Mouse (Mus musculus) CD4-positive helper T cell, adult 2 months (primary cell): ENCODE results near the gene Tk2.

ENCODE experiments used
- DNase-seq: peaks from one replicate; pipeline ENCODE4 v3.0.0-alpha.2; 2012; ENCODE audit warnings: low read depth, missing footprints, low spot score

Tk2 gene

GRCm38 (mm10) chr8:104219806-104220205, 28.6 kb downstream of the Tk2 start:
- peak; percentile 66 for DNase-seq

GRCm38 (mm10) chr8:104219079-104219478, 29.3 kb downstream of the Tk2 start:
- DNase-seq = peak; percentile 68

GRCm38 (mm10) chr8:104217601-104218000, 30.8 kb downstream of the Tk2 start:
- DNase-seq = no peak

GRCm38 (mm10) chr8:104205292-104205691, 43.1 kb downstream of the Tk2 start:
- no peak for DNase-seq

- DNase-seq = no peak
Observed at GRCm38 (mm10) chr8:104202320-104202719, 46.0 kb downstream of the Tk2 start.

- no peak for DNase-seq
Observed at GRCm38 (mm10) chr8:104201622-104202021, 46.7 kb downstream of the Tk2 start.

GRCm38 (mm10) chr8:104199802-104200201, 48.6 kb downstream of the Tk2 start:
- DNase-seq = no peak

GRCm38 (mm10) chr8:104191496-104191895, 56.9 kb downstream of the Tk2 start:
- DNase-seq = no peak

- no peak for DNase-seq
Observed at GRCm38 (mm10) chr8:104190777-104191468, 57.4 kb downstream of the Tk2 start.

- DNase-seq = no peak
Observed at GRCm38 (mm10) chr8:104188459-104188858, 59.9 kb downstream of the Tk2 start.

- no peak for DNase-seq
Observed at GRCm38 (mm10) chr8:104187622-104188021, 60.7 kb downstream of the Tk2 start.

- no peak for DNase-seq
Observed at GRCm38 (mm10) chr8:104186827-104187226, 61.5 kb downstream of the Tk2 start.

GRCm38 (mm10) chr8:104184905-104185304, 63.5 kb downstream of the Tk2 start:
- DNase-seq = no peak

GRCm38 (mm10) chr8:104177054-104177453, 71.3 kb downstream of the Tk2 start:
- DNase-seq = no peak
